Mouse (Mus musculus) cerebellum, adult 9-10 months (tissue): ENCODE results near the gene Dynll1.

Experiments used
- DNase-seq: peaks from one replicate; pipeline ENCODE4 v3.0.0; 2022

Gene Dynll1

GRCm38 (mm10) chr5:115300792-115301614 lies at the start of gene Dynll1:
Dynll1 (minus strand) TSS chr5:115300999.
- peak; percentile 99 for DNase-seq

- DNase-seq: no peak
Measured at GRCm38 (mm10) chr5:115349225-115349555, 48.4 kb upstream of the Dynll1 start.

GRCm38 (mm10) chr5:115348546-115349224 lies 47.9 kb upstream of the Dynll1 start, which contains the start of gene Cox6a1:
Cox6a1 (minus strand) TSS chr5:115348981.
- peak; percentile 99 for DNase-seq

- DNase-seq: peak; percentile 81
Measured at GRCm38 (mm10) chr5:115347564-115347963, 46.8 kb upstream of the Dynll1 start.

- DNase-seq: peak; percentile 16
Measured at GRCm38 (mm10) chr5:115341314-115342165, 40.7 kb upstream of the Dynll1 start.

- DNase-seq: peak; percentile 87
Measured at GRCm38 (mm10) chr5:115340577-115341313, 39.9 kb upstream of the Dynll1 start, which contains the start of the genes Gatc and Triap1. Gatc (minus strand) TSS chr5:115341178. Triap1 (plus strand) TSS chr5:115341225.

GRCm38 (mm10) chr5:115340007-115340406 lies 39.2 kb upstream of the Dynll1 start:
- DNase-seq: no peak

- DNase-seq: no peak
Measured at GRCm38 (mm10) chr5:115333626-115334025, 32.8 kb upstream of the Dynll1 start.

GRCm38 (mm10) chr5:115330955-115331354 lies 30.2 kb upstream of the Dynll1 start:
- no peak for DNase-seq

GRCm38 (mm10) chr5:115327610-115328548 lies 27.1 kb upstream of the Dynll1 start:
- peak; percentile 62 for DNase-seq

GRCm38 (mm10) chr5:115326875-115327609 lies 26.2 kb upstream of the Dynll1 start, which contains the start of gene Srsf9:
Srsf9 (plus strand) TSS chr5:115327177.
- peak; percentile 96 for DNase-seq

GRCm38 (mm10) chr5:115326256-115326831 lies 25.5 kb upstream of the Dynll1 start:
- peak; percentile 43 for DNase-seq

- DNase-seq: peak; percentile 83
Measured at GRCm38 (mm10) chr5:115319004-115319940, 18.5 kb upstream of the Dynll1 start.

GRCm38 (mm10) chr5:115317645-115318328 lies 17.0 kb upstream of the Dynll1 start:
- no peak for DNase-seq

- DNase-seq: no peak
Measured at GRCm38 (mm10) chr5:115316968-115317644, 16.3 kb upstream of the Dynll1 start.

GRCm38 (mm10) chr5:115313668-115313943 lies 12.8 kb upstream of the Dynll1 start:
- no peak for DNase-seq

- DNase-seq: no peak
Measured at GRCm38 (mm10) chr5:115312816-115313667, 12.2 kb upstream of the Dynll1 start.
